Mouse (Mus musculus): ENCODE data around the gene Smim9. TPM values are rescaled to one million over a fixed set of nuclear protein-coding genes. Genes with fewer than 3 reads are reported as not detected.
"Not testable (repeated sequence)": the region's sequence is repeated elsewhere in the genome, so short reads cannot be mapped to it uniquely, and the experiment has no call there.

Smim9 gene
- polyA plus RNA-seq (2015; fragmentation: Nextera tagmentation; extraction: Ambion mirVana): not detected in 2 replicates

- WGBS: 64% methylated on average over 1 of the region's 1 CpGs
- Histone ChIP-seq H3K4me3 (no peak within 1 kb of the TSS), H3K4me1 (replicated peaks) (no peaks in the 10 kb centered on the region), H3K36me3 (no peaks in the 10 kb centered on the region), H3K27ac (no peak within 1 kb of the TSS), H3K4me2 (no peak within 1 kb of the TSS), H3K27me3 (no peaks in the 10 kb centered on the region), H3K9me3 (replicated peaks) (no peaks in the 10 kb centered on the region), H3K9ac (no peak within 1 kb of the TSS)
- no peak for ATAC-seq (replicated peaks; ENCODE audit: insufficient number of reproducible peaks, insufficient read depth, low FRiP score, low read depth)
Observed at GRCm38 (mm10) chrX:75163670-75164069, at the start of gene Smim9. Gene Smim9 (minus strand): TSS chrX:75163770.

- no peaks in the 10 kb centered on the region for H3K9me3 ChIP-seq (replicated peaks)
- H3K4me2 ChIP-seq: peak overlapping the region; percentile 71
- 15% methylated on average over 31 of the region's 49 CpGs for WGBS
- peak overlapping the region; percentile 51 for H3K4me3 ChIP-seq
- peak; percentile 70 for ATAC-seq (replicated peaks; ENCODE audit: insufficient number of reproducible peaks, insufficient read depth, low FRiP score, low read depth)
- H3K27me3 ChIP-seq: no peaks in the 10 kb centered on the region
- no peaks in the 10 kb centered on the region for H3K4me1 ChIP-seq (replicated peaks)
- H3K9ac ChIP-seq: 0 out of 2 replicates have a peak overlapping the region, but pooled peaks have one; percentile 38
- H3K27ac ChIP-seq: no peak overlapping the region
- no peaks in the 10 kb centered on the region for H3K36me3 ChIP-seq
Observed at GRCm38 (mm10) chrX:75155576-75156243, 7.9 kb downstream of the Smim9 start.

- WGBS: 37% methylated on average over 1 of the region's 1 CpGs
- Histone ChIP-seq H3K27ac (no peak overlapping the region), H3K4me1 (replicated peaks) (no peaks in the 10 kb centered on the region), H3K36me3 (no peaks in the 10 kb centered on the region), H3K9ac (no peak overlapping the region), H3K4me3 (no peak overlapping the region), H3K9me3 (replicated peaks) (no peaks in the 10 kb centered on the region), H3K4me2 (no peak overlapping the region), H3K27me3 (no peaks in the 10 kb centered on the region)
- no peak for ATAC-seq (replicated peaks; ENCODE audit: insufficient number of reproducible peaks, insufficient read depth, low FRiP score, low read depth)
Observed at GRCm38 (mm10) chrX:75152249-75152648, 11.3 kb downstream of the Smim9 start.

GRCm38 (mm10) chrX:75150304-75150703 is 13.3 kb downstream of the Smim9 start:
- no peak overlapping the region for H3K27ac ChIP-seq
- no peaks in the 10 kb centered on the region for H3K27me3 ChIP-seq
- H3K9ac ChIP-seq: no peak overlapping the region
- no peaks in the 10 kb centered on the region for H3K36me3 ChIP-seq
- no peaks in the 10 kb centered on the region for H3K9me3 ChIP-seq (replicated peaks)
- no peak for ATAC-seq (replicated peaks; ENCODE audit: insufficient number of reproducible peaks, insufficient read depth, low FRiP score, low read depth)
- WGBS: 73% methylated on average over 2 of the region's 2 CpGs
- no peaks in the 10 kb centered on the region for H3K4me1 ChIP-seq (replicated peaks)
- H3K4me2 ChIP-seq: no peak overlapping the region
- no peak overlapping the region for H3K4me3 ChIP-seq

- Histone ChIP-seq H3K27me3 (no peaks in the 10 kb centered on the region), H3K9me3 (replicated peaks) (no peaks in the 10 kb centered on the region), H3K4me2 (no peak overlapping the region)
Observed at GRCm38 (mm10) chrX:75148414-75148813, 15.2 kb downstream of the Smim9 start.

GRCm38 (mm10) chrX:75143124-75143555 is 20.4 kb downstream of the Smim9 start:
- not testable (repeated sequence) for H3K9ac ChIP-seq; H3K9me3 ChIP-seq (replicated peaks); H3K4me1 ChIP-seq (replicated peaks); H3K27me3 ChIP-seq; H3K36me3 ChIP-seq; H3K27ac ChIP-seq
- 0 out of 2 replicates have a peak, but pooled peaks have one; percentile 27 for ATAC-seq (replicated peaks; ENCODE audit: insufficient number of reproducible peaks, insufficient read depth, low FRiP score, low read depth)
- peak overlapping the region; percentile 40 for H3K4me3 ChIP-seq
- H3K4me2 ChIP-seq: peak overlapping the region; percentile 64
- WGBS: 6% methylated on average over 25 of the region's 42 CpGs

More at GRCm38 (mm10) chrX:75148414-75148813, 15.2 kb downstream of the Smim9 start:
- Histone ChIP-seq H3K9ac (no peak overlapping the region), H3K4me3 (no peak overlapping the region), H3K4me1 (replicated peaks) (no peaks in the 10 kb centered on the region), H3K36me3 (no peaks in the 10 kb centered on the region), H3K27ac (no peak overlapping the region)
- WGBS: 69% methylated on average over 4 of the region's 4 CpGs
- no peak for ATAC-seq (replicated peaks; ENCODE audit: insufficient number of reproducible peaks, insufficient read depth, low FRiP score, low read depth)

GRCm38 (mm10) chrX:75138182-75138581 is 25.4 kb downstream of the Smim9 start:
- no peak overlapping the region for H3K4me2 ChIP-seq
- no peak overlapping the region for H3K27ac ChIP-seq
- no peaks in the 10 kb centered on the region for H3K27me3 ChIP-seq
- no peaks in the 10 kb centered on the region for H3K36me3 ChIP-seq
- H3K9me3 ChIP-seq (replicated peaks): no peaks in the 10 kb centered on the region
- H3K4me3 ChIP-seq: no peak overlapping the region
- WGBS: 74% methylated on average over 2 of the region's 2 CpGs
- H3K9ac ChIP-seq: no peak overlapping the region
- no peaks in the 10 kb centered on the region for H3K4me1 ChIP-seq (replicated peaks)
- no peak for ATAC-seq (replicated peaks; ENCODE audit: insufficient number of reproducible peaks, insufficient read depth, low FRiP score, low read depth)

GRCm38 (mm10) chrX:75137729-75138128 is 25.8 kb downstream of the Smim9 start:
- 72% methylated on average over 2 of the region's 2 CpGs for WGBS
- H3K4me3 ChIP-seq: no peak overlapping the region
- ATAC-seq (replicated peaks; ENCODE audit: insufficient number of reproducible peaks, insufficient read depth, low FRiP score, low read depth): no peak
- H3K4me1 ChIP-seq (replicated peaks): no peaks in the 10 kb centered on the region
- H3K9ac ChIP-seq: no peak overlapping the region
- H3K27ac ChIP-seq: no peak overlapping the region
- no peaks in the 10 kb centered on the region for H3K27me3 ChIP-seq
- H3K36me3 ChIP-seq: no peaks in the 10 kb centered on the region
- H3K9me3 ChIP-seq (replicated peaks): no peaks in the 10 kb centered on the region
- H3K4me2 ChIP-seq: no peak overlapping the region

GRCm38 (mm10) chrX:75136938-75137337 is 26.6 kb downstream of the Smim9 start:
- no peak overlapping the region for H3K4me3 ChIP-seq
- H3K4me1 ChIP-seq (replicated peaks): no peaks in the 10 kb centered on the region
- H3K9me3 ChIP-seq (replicated peaks): no peaks in the 10 kb centered on the region
- H3K4me2 ChIP-seq: no peak overlapping the region
- no peaks in the 10 kb centered on the region for H3K27me3 ChIP-seq
- H3K27ac ChIP-seq: no peak overlapping the region
- H3K9ac ChIP-seq: no peak overlapping the region
- ATAC-seq (replicated peaks; ENCODE audit: insufficient number of reproducible peaks, insufficient read depth, low FRiP score, low read depth): no peak
- H3K36me3 ChIP-seq: no peaks in the 10 kb centered on the region

- peak; percentile 96 for ATAC-seq (replicated peaks; ENCODE audit: insufficient number of reproducible peaks, insufficient read depth, low FRiP score, low read depth)
- WGBS: 13% methylated on average over 36 of the region's 36 CpGs
- Histone ChIP-seq H3K9ac (peak within 1 kb of the TSS; percentile 63), H3K27ac (peak within 1 kb of the TSS; percentile 45), H3K4me1 (replicated peaks) (no peaks in the 10 kb centered on the region), H3K36me3 (no peaks in the 10 kb centered on the region), H3K4me2 (peak within 1 kb of the TSS; percentile 58), H3K4me3 (peak within 1 kb of the TSS; percentile 61), H3K27me3 (no peaks in the 10 kb centered on the region), H3K9me3 (replicated peaks) (no peaks in the 10 kb centered on the region)
Observed at GRCm38 (mm10) chrX:75130467-75131160, 33.0 kb downstream of the Smim9 start, which contains the start of gene Mpp1. Gene Mpp1 (minus strand): TSS chrX:75131016.

- H3K9me3 ChIP-seq (replicated peaks): no peaks in the 10 kb centered on the region
Observed at GRCm38 (mm10) chrX:75129474-75129873, 34.1 kb downstream of the Smim9 start.

More at GRCm38 (mm10) chrX:75129474-75129873, 34.1 kb downstream of the Smim9 start:
- Histone ChIP-seq H3K4me3 (no peak overlapping the region), H3K36me3 (no peaks in the 10 kb centered on the region), H3K27ac (no peak overlapping the region), H3K27me3 (no peaks in the 10 kb centered on the region), H3K4me2 (peak overlapping the region; percentile 21; the same call in 1 of the 2 replicates), H3K9ac (no peak overlapping the region), H3K4me1 (replicated peaks) (no peaks in the 10 kb centered on the region)
- ATAC-seq (replicated peaks; ENCODE audit: insufficient number of reproducible peaks, insufficient read depth, low FRiP score, low read depth): no peak
- 50% methylated on average over 2 of the region's 2 CpGs for WGBS
